Mouse (Mus musculus): ENCODE data around the gene Uncx. TPM values are rescaled to one million over a fixed set of nuclear protein-coding genes. Genes with fewer than 3 reads are reported as not detected.
A peak's percentile ranks its signal among the peaks of the same experiment; 100 is the strongest.

Gene Uncx
- polyA plus RNA-seq, 1 experiment: 1.1 TPM

DNA sequence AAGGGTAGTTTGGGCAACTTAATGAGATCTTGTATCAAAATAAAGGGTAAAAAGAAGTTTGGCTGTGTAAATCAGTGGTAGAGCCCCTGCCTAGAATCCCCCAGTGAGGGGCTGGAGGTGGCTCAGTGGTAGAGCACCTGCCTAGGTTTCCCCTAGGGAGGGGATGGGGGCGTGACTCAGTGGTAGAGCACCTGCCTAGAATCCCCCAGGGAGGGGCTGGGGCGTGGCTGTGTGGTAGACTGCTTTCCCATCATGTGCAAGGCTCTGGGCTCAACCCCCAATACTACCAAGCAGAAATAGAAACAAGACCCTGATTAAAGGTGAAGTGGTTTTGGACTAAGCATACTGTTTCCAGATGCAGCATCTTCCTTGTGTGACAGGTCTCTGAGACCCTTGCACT is 21.4 kb downstream of the Uncx start:
- WGBS: 76% methylated on average over 2 of the region's 2 CpGs
- DNase-seq: no peak
- Histone ChIP-seq H3K27me3 (replicated peaks; ENCODE audit: control insufficient read depth, insufficient read depth, low read length) (no peaks in the 10 kb centered on the region), H3K36me3 (ENCODE audit: control insufficient read depth, insufficient read depth, low read length) (no peaks in the 10 kb centered on the region), H3K4me1 (ENCODE audit: control insufficient read depth, insufficient read depth, low read length) (no peaks in the 10 kb centered on the region), H3K4me3 (ENCODE audit: insufficient read depth, low read depth, low read length) (no peak overlapping the region), H3K27ac (ENCODE audit: insufficient read depth, low read depth, low read length) (no peak overlapping the region)
- TF ChIP-seq POLR2A (IDR thresholded peaks at IDR 0.05; ENCODE audit: low read depth, low read length) (no peak), CTCF (conservative IDR thresholded peaks at IDR 0.05; ENCODE audit: insufficient read depth, insufficient read length, low read depth, low read length) (no peak)

DNA sequence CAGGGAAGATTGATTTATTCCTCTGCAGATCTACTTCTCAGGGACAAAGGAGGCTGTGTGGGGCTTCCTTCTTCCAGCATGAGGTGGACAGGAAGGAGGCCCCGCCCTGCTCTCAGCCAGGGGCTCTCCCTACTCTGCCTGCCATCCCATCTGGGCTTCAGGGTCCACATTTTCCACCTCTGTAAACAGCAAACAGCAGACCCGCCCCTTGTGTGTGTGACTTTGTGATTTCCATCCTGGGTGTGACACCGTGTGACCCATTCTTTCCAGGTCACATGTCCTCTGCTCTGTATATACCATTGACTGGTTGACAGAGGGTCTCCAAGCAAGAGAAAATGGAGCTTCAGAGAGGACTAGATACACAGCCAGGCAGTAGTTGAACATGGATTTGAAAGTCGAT is 22.2 kb downstream of the Uncx start:
- no peak for TF ChIP-seq CTCF (conservative IDR thresholded peaks at IDR 0.05; ENCODE audit: insufficient read depth, insufficient read length, low read depth, low read length)
- TF ChIP-seq POLR2A (IDR thresholded peaks at IDR 0.05; ENCODE audit: low read depth, low read length): no peak
- Histone ChIP-seq H3K4me1 (ENCODE audit: control insufficient read depth, insufficient read depth, low read length) (no peaks in the 10 kb centered on the region), H3K27ac (ENCODE audit: insufficient read depth, low read depth, low read length) (no peak overlapping the region), H3K36me3 (ENCODE audit: control insufficient read depth, insufficient read depth, low read length) (no peaks in the 10 kb centered on the region), H3K27me3 (replicated peaks; ENCODE audit: control insufficient read depth, insufficient read depth, low read length) (no peaks in the 10 kb centered on the region), H3K4me3 (ENCODE audit: insufficient read depth, low read depth, low read length) (no peak overlapping the region)
- no peak for DNase-seq
- 64% methylated on average over 4 of the region's 4 CpGs for WGBS

DNA sequence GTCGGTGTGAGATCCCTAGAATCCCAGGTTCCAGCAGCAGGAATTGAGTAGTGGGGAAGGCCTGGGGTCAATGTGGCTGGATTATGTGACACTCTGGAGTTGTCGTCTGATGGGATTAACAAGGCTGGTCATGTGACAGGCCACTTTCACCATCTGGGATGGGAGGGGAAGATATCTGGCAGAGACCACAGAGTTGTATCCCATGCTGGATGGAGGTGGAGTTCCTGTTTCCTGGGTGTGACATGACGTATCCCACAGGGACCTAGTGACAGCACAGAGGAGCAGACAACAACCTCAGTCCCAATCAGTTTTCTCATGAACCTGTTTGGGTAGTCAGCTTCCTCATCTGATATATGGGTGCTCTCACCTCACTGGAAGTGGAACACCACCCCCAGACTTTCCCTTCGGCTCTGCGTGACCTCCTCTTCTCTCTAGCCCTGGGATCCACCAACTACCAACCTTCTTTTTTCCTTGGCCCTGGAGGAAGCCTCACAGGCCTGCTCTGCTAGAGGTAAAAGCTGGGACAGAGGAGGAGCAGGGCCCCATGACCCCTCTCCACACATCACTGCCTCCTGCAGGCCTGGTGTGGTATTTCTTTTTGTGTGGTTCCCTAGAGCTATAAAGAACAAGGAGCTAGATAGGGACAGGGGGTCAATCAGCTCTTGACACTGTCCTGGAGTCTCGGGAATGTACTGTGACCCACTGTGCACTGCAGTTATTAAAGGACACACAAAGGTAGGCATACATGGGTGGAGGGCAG is 23.5 kb downstream of the Uncx start:
- Histone ChIP-seq H3K4me3 (ENCODE audit: insufficient read depth, low read depth, low read length) (no peak overlapping the region), H3K36me3 (ENCODE audit: control insufficient read depth, insufficient read depth, low read length) (no peaks in the 10 kb centered on the region), H3K27me3 (replicated peaks; ENCODE audit: control insufficient read depth, insufficient read depth, low read length) (no peaks in the 10 kb centered on the region), H3K27ac (ENCODE audit: insufficient read depth, low read depth, low read length) (no peak overlapping the region), H3K4me1 (ENCODE audit: control insufficient read depth, insufficient read depth, low read length) (no peaks in the 10 kb centered on the region)
- TF ChIP-seq POLR2A (IDR thresholded peaks at IDR 0.05; ENCODE audit: low read depth, low read length) (no peak), CTCF (conservative IDR thresholded peaks at IDR 0.05; ENCODE audit: insufficient read depth, insufficient read length, low read depth, low read length) (0 out of 2 replicates have a peak, but pooled peaks have one; percentile 7)
- WGBS: 86% methylated on average over 6 of the region's 6 CpGs
- no peak for DNase-seq

DNA sequence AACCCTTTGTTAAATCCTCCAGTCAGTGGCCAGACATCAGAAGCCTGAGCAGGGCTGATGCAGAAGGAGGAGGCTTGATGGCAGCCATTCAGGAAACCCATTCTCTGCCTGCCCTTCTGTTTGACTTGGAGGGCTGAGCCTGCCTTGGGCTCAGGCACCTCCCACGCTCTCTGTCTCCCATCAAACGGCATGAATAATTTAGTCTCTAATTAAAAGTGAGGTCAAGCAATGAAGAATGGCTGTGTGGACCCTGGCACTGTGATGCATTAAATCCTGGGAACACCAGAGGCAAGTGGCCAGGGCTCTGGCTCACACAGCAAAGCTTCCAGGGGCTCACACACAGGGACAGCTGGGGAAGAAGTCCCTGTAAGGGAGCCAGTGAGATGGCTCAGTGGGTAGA is 24.8 kb downstream of the Uncx start:
- Histone ChIP-seq H3K4me1 (ENCODE audit: control insufficient read depth, insufficient read depth, low read length) (no peaks in the 10 kb centered on the region), H3K27ac (ENCODE audit: insufficient read depth, low read depth, low read length) (no peak overlapping the region), H3K27me3 (replicated peaks; ENCODE audit: control insufficient read depth, insufficient read depth, low read length) (no peaks in the 10 kb centered on the region), H3K36me3 (ENCODE audit: control insufficient read depth, insufficient read depth, low read length) (no peaks in the 10 kb centered on the region), H3K4me3 (ENCODE audit: insufficient read depth, low read depth, low read length) (no peak overlapping the region)
- 36% methylated on average over 2 of the region's 2 CpGs for WGBS
- TF ChIP-seq CTCF (conservative IDR thresholded peaks at IDR 0.05; ENCODE audit: insufficient read depth, insufficient read length, low read depth, low read length) (no peak), POLR2A (IDR thresholded peaks at IDR 0.05; ENCODE audit: low read depth, low read length) (no peak)
- DNase-seq: no peak

DNA sequence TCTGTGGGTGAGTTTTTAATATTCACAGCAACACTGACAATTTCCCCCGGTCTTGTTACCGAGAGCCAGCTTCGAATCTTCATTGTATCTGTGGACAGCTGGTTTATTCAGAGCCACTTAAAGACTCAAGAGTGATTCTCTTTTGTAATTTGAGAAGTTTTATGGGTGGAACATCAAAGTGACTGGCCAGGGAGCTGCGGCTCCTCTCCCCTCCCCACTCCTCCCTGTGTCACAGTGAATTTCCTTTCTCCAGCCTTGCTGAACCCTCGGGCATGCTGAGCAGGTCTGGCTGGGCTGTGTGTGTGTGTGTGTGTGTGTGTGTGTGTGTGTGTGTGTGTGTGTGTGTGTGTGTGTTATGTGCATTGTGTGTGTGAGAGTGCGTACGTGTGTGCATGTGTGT is 29.2 kb downstream of the Uncx start:
- H3K27ac ChIP-seq (ENCODE audit: insufficient read depth, low read depth, low read length): no peak overlapping the region
- no peaks in the 10 kb centered on the region for H3K4me1 ChIP-seq (ENCODE audit: control insufficient read depth, insufficient read depth, low read length)
- DNase-seq: no peak
- 29% methylated on average over 7 of the region's 7 CpGs for WGBS
- no peak overlapping the region for H3K4me3 ChIP-seq (ENCODE audit: insufficient read depth, low read depth, low read length)
- no peaks in the 10 kb centered on the region for H3K36me3 ChIP-seq (ENCODE audit: control insufficient read depth, insufficient read depth, low read length)
- no peaks in the 10 kb centered on the region for H3K27me3 ChIP-seq (replicated peaks; ENCODE audit: control insufficient read depth, insufficient read depth, low read length)
- TF ChIP-seq CTCF (conservative IDR thresholded peaks at IDR 0.05; ENCODE audit: insufficient read depth, insufficient read length, low read depth, low read length) (no peak), POLR2A (IDR thresholded peaks at IDR 0.05; ENCODE audit: low read depth, low read length) (no peak)

DNA sequence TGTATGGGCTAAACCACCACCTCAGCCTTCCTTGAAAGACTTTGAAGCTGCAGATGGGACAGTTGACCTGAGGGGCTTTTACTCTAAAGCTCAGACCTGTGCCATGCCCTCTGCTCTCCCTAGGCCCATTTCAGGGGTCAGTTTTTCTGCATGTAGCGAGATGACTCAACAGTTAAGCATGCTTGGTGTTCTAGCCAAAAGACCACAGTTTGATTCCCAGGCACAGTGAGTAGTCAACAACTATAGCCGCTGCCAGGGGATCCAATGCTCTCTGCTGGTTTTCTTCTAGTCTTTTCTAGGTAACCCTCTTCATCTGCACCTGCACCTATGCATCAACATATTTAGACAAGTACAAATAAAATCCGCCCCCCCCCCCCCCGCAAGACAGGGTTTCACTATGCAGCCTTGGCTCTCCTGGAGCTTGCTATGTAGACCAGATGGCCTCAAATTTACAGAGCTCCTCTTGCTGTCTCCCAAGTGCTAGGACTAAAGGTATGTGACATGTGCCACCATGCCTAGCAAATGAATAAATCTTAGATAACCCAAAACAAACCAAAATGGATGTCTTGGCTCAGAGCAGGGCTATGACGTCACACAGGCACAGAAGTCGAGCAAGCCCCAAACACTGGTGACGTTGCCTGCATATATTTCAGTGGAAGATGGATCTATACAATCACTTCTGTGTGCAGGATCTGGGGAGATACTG is 30.5 kb downstream of the Uncx start:
- TF ChIP-seq CTCF (conservative IDR thresholded peaks at IDR 0.05; ENCODE audit: insufficient read depth, insufficient read length, low read depth, low read length) (no peak), POLR2A (IDR thresholded peaks at IDR 0.05; ENCODE audit: low read depth, low read length) (no peak)

DNA sequence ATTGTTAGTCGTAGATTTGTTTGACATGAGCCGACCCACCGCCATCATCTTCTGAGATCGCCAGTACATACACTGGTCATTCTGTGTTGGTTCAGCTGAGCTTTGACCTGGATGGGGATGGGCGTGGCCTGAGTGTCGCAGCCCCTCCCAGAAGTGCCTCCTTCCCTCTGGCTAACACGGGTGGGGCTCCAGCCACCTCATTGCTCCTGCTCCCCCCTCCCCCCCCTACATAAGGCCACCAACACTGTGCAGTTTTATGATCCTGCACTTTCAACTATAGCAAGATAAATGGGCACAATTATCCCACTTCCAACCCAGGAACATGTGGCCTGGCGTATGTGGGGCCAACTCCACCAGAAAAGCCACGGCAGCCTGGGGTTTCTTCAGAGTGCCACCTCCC is 31.8 kb downstream of the Uncx start:
- H3K27me3 ChIP-seq (replicated peaks; ENCODE audit: control insufficient read depth, insufficient read depth, low read length): 0 out of 2 replicates have a peak, but pooled peaks cover 2% of the 10 kb centered on the region
- WGBS: 57% methylated on average over 9 of the region's 9 CpGs
- H3K36me3 ChIP-seq (ENCODE audit: control insufficient read depth, insufficient read depth, low read length): no peaks in the 10 kb centered on the region
- H3K27ac ChIP-seq (ENCODE audit: insufficient read depth, low read depth, low read length): no peak overlapping the region
- H3K4me1 ChIP-seq (ENCODE audit: control insufficient read depth, insufficient read depth, low read length): no peaks in the 10 kb centered on the region
- no peak overlapping the region for H3K4me3 ChIP-seq (ENCODE audit: insufficient read depth, low read depth, low read length)
- no peak for DNase-seq
- TF ChIP-seq CTCF (conservative IDR thresholded peaks at IDR 0.05; ENCODE audit: insufficient read depth, insufficient read length, low read depth, low read length) (no peak), POLR2A (IDR thresholded peaks at IDR 0.05; ENCODE audit: low read depth, low read length) (no peak)

More for the DNA sequence above, 30.5 kb downstream of the Uncx start:
- WGBS: 74% methylated on average over 7 of the region's 7 CpGs
- H3K36me3 ChIP-seq (ENCODE audit: control insufficient read depth, insufficient read depth, low read length): no peaks in the 10 kb centered on the region
- no peaks in the 10 kb centered on the region for H3K27me3 ChIP-seq (replicated peaks; ENCODE audit: control insufficient read depth, insufficient read depth, low read length)
- DNase-seq: no peak
- H3K27ac ChIP-seq (ENCODE audit: insufficient read depth, low read depth, low read length): no peak overlapping the region
- no peak overlapping the region for H3K4me3 ChIP-seq (ENCODE audit: insufficient read depth, low read depth, low read length)
- no peaks in the 10 kb centered on the region for H3K4me1 ChIP-seq (ENCODE audit: control insufficient read depth, insufficient read depth, low read length)

Measured in kidney, adult 2 months (tissue).